Mouse (Mus musculus) lung, postnatal 0 days (tissue): ENCODE measurements around the gene Apba1. TPM values are rescaled to one million over a fixed set of nuclear protein-coding genes. Genes with fewer than 3 reads are reported as not detected.

Source experiments
- ATAC-seq: fragments of 200-750 bp; cut with Nextera tagmentation; 2 replicates; pipeline ENCODE4 v1.8.0; 2017; ENCODE audit warnings: moderate library complexity
- DNase-seq: peaks from one replicate; pipeline ENCODE4 v3.0.0-alpha.2; 2016; ENCODE audit warnings: low spot score
- H3K27ac ChIP-seq: fragments of 300-500 bp; sonication (generic); 2 replicates; pipeline ENCODE4 v1.5.1; 2014; ENCODE audit warnings: antibody characterized with exemption, mild to moderate bottlenecking, low read length, mixed read lengths
- H3K27me3 ChIP-seq: fragments of 300-500 bp; sonication (generic); replicated peaks from 2 replicates; pipeline ENCODE4 v1.6.1; 2014; ENCODE audit warnings: low read length, mixed read lengths; ENCODE audit not compliant: insufficient read depth
- H3K36me3 ChIP-seq: fragments of 300-500 bp; sonication (generic); 2 replicates; pipeline ENCODE4 v1.6.1; 2014; ENCODE audit warnings: low read length, mixed read lengths; ENCODE audit not compliant: insufficient read depth
- H3K4me1 ChIP-seq: fragments of 300-500 bp; sonication (generic); 2 replicates; pipeline ENCODE4 v1.6.1; 2014; ENCODE audit warnings: antibody characterized with exemption, low read depth, low read length, mixed read lengths; ENCODE audit not compliant: insufficient read depth
- H3K4me2 ChIP-seq: fragments of 300-500 bp; sonication (generic); replicated peaks from 2 replicates; pipeline ENCODE4 v1.6.1; 2014; ENCODE audit warnings: low read depth, mild to moderate bottlenecking, low read length, moderate library complexity, mixed read lengths
- H3K4me3 ChIP-seq: fragments of 300-500 bp; sonication (generic); 2 replicates; pipeline ENCODE4 v1.5.1; 2014; ENCODE audit warnings: low read depth, low read length
- H3K9ac ChIP-seq: fragments of 300-500 bp; sonication (generic); replicated peaks from 2 replicates; pipeline ENCODE4 v1.6.1; 2014; ENCODE audit warnings: low read depth, mild to moderate bottlenecking
- H3K9me3 ChIP-seq: fragments of 300-500 bp; sonication (generic); 2 replicates; pipeline ENCODE4 v1.6.1; 2016; ENCODE audit warnings: low read length, mixed read lengths
- CTCF ChIP-seq: IDR thresholded peaks from 2 replicates; pipeline ENCODE4 v1.5.1; 2016; ENCODE audit warnings: antibody characterized with exemption, mild to moderate bottlenecking
- EP300 ChIP-seq: IDR thresholded peaks from 2 replicates; pipeline ENCODE4 v1.6.1; 2016; ENCODE audit warnings: antibody characterized with exemption, mild to moderate bottlenecking, control low read depth
- WGBS: fragments of 180-500 bp; shearing (Covaris S2); extraction: QIAGEN DNeasy Blood & Tissue Kit; methylation state at CpG from one replicate; pipeline ENCODE4 v1.1.7; 2014; 5-methylcytosine and 5-hydroxymethylcytosine counted together
- polyA plus RNA-seq: library from polyadenylated mRNA; unstranded; fragments of >200 nt; fragmentation: Nextera tagmentation; extraction: Ambion mirVana; gene quantifications from 2 replicates; pipeline ENCODE4 v1.2.1, GENCODE M21; 2015

The Apba1 gene
- polyA plus RNA-seq, 1 experiment from 2014 or later: 0.45 TPM

DNA sequence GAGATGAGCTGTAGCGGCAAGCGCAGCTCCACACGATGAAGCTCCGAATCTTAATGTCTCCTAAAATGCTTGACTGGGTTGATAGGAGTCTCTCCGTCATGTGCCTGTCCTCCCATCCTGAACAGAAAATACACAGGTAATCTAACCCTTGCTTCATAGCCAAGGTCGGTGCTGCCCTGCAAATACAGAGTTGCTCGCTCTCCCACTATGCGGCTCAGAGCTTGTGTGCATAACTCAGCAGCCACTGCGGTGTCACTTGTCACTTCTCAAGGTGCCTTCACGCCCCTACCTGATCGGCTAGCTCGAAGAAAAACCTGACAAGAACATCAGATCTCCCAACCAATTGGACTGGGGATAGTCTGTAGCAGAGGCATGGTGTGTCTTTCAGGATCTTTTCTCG, 58.1 kb downstream of the Apba1 start:
- no peaks in the 10 kb centered on the region for H3K4me1 ChIP-seq
- H3K4me3 ChIP-seq: no peak overlapping the region
- DNase-seq: no peak
- no peaks in the 10 kb centered on the region for H3K36me3 ChIP-seq
- H3K4me2 ChIP-seq: no peak overlapping the region
- H3K9me3 ChIP-seq: no peaks in the 10 kb centered on the region
- H3K27ac ChIP-seq: no peak overlapping the region
- TF ChIP-seq EP300 (no peak), CTCF (no peak)
- 68% methylated on average over 13 of the region's 13 CpGs for WGBS
- no peak overlapping the region for H3K9ac ChIP-seq
- no peaks in the 10 kb centered on the region for H3K27me3 ChIP-seq
- ATAC-seq: no peak

DNA sequence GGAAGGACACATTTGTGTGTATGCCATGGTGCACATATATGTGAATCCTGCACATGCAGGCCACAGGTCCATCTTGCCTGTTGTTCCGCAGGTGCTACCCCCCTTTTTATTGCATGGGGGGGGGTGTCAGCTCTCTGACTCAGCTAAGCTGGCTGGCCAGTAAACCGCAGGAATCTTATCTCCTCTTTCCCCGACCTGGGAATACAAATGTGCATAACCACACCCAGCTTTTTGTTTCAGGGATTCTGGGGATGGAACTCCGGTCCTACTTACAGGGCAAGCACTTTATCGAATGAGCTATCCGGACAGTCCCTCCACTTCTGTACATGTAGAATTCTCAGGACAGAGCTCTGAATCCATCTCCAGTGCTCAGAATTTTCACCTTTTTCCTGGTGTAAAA, 58.5 kb downstream of the Apba1 start:
- H3K27ac ChIP-seq: no peak overlapping the region
- no peaks in the 10 kb centered on the region for H3K4me1 ChIP-seq
- H3K4me2 ChIP-seq: no peak overlapping the region
- H3K4me3 ChIP-seq: no peak overlapping the region
- no peak overlapping the region for H3K9ac ChIP-seq
- no peaks in the 10 kb centered on the region for H3K27me3 ChIP-seq
- no peak for TF ChIP-seq EP300
- TF ChIP-seq CTCF: no peak
- DNase-seq (no peak), ATAC-seq (no peak)
- WGBS: 51% methylated on average over 6 of the region's 6 CpGs
- no peaks in the 10 kb centered on the region for H3K9me3 ChIP-seq
- H3K36me3 ChIP-seq: no peaks in the 10 kb centered on the region

DNA sequence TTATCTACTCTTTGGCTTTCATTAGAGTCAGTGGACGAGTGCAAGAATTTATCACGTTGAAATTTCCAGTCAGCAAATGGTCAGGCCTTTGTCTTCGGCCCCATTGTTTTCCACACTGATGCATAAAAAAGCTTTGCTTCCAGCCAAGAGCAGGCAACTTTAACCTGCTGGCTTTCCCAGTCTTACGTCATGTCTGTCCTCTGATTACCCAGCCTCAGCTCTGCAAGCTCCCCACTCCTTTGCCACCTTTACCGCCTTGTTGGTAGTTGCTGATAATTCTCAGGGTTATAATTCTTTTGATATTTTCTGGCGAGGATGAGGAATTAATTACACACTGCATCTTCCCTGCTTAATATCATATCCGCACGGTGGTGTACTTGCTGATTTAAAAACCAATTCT, 61.2 kb downstream of the Apba1 start:
- no peaks in the 10 kb centered on the region for H3K9me3 ChIP-seq
- H3K4me2 ChIP-seq: no peak overlapping the region
- TF ChIP-seq EP300 (no peak), CTCF (no peak)
- DNase-seq: no peak
- H3K27me3 ChIP-seq: no peaks in the 10 kb centered on the region
- no peaks in the 10 kb centered on the region for H3K4me1 ChIP-seq
- no peak overlapping the region for H3K27ac ChIP-seq
- H3K9ac ChIP-seq: no peak overlapping the region
- no peaks in the 10 kb centered on the region for H3K36me3 ChIP-seq
- no peak for ATAC-seq
- 64% methylated on average over 8 of the region's 8 CpGs for WGBS
- no peak overlapping the region for H3K4me3 ChIP-seq

DNA sequence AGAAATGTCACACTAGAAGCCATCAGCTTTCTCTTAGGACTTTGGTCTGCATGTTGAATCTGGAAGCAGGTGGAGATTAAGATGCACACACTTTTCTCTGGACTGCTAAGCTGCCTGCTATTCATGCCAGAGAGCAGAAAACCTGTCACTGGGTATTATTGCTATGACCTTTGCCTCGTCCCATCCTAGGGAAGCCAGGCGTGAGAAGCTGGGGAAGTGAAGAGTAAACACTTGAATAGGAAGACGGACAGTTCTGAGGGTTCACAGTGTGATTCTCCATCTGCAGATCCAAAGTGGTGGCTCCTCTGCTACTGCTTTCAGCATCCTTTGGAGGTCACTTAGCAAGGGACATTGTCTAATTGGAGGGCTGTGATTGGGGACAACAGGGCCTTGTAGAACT, 63.8 kb downstream of the Apba1 start:
- 24% methylated on average over 3 of the region's 3 CpGs for WGBS
- no peaks in the 10 kb centered on the region for H3K36me3 ChIP-seq
- no peak overlapping the region for H3K4me2 ChIP-seq
- no peak for DNase-seq
- H3K27me3 ChIP-seq: no peaks in the 10 kb centered on the region
- no peak overlapping the region for H3K27ac ChIP-seq
- no peak overlapping the region for H3K4me3 ChIP-seq
- ATAC-seq: no peak
- TF ChIP-seq EP300: no peak
- TF ChIP-seq CTCF: no peak
- H3K4me1 ChIP-seq: no peaks in the 10 kb centered on the region
- no peaks in the 10 kb centered on the region for H3K9me3 ChIP-seq
- H3K9ac ChIP-seq: no peak overlapping the region

DNA sequence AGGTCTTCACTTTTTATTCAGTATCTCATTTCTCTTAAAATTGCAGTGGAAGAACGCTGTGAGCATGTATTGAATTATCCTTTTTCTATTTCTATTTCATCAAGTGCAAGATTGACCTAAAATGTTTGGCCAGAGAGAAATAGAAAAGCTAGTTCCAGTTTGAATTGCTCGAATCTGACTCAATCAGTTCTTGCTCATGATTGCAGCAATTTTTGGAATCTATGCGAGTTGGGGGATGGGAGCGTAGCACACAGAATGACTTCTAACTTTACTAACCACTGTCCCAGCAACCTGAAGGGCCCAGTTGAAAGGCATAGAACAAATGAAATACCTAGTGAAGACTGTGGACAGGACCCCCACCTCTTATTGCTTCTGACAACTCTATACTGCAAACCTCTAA, 64.8 kb downstream of the Apba1 start:
- ATAC-seq (no peak), DNase-seq (no peak)
- no peaks in the 10 kb centered on the region for H3K4me1 ChIP-seq
- H3K27ac ChIP-seq: no peak overlapping the region
- 85% methylated on average over 4 of the region's 4 CpGs for WGBS
- H3K27me3 ChIP-seq: no peaks in the 10 kb centered on the region
- H3K9me3 ChIP-seq: no peaks in the 10 kb centered on the region
- no peak overlapping the region for H3K4me3 ChIP-seq
- H3K36me3 ChIP-seq: no peaks in the 10 kb centered on the region
- no peak for TF ChIP-seq EP300
- no peak for TF ChIP-seq CTCF
- no peak overlapping the region for H3K9ac ChIP-seq
- no peak overlapping the region for H3K4me2 ChIP-seq

DNA sequence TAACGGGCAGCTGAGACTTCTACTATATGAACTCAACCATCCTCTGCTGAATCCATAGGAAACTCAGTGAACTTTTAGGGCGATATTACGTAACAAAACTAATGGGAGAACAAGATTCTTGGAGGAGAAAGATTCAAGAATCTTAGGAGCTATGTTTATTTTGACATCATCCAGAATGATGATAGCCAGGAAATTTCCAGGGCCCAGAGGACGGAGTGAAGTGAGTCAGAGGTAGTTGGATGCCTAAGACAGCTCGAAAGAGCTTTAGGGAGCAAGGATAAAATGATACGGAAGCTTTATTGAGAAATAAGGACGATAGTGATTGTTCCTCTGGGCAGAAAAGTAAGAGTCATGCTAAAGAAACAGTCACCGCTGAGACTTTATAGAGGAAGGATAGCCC, 67.6 kb downstream of the Apba1 start:
- Histone ChIP-seq H3K4me3 (no peak overlapping the region), H3K9me3 (no peaks in the 10 kb centered on the region), H3K36me3 (no peaks in the 10 kb centered on the region), H3K4me2 (no peak overlapping the region), H3K27ac (no peak overlapping the region), H3K9ac (no peak overlapping the region), H3K27me3 (no peaks in the 10 kb centered on the region), H3K4me1 (no peaks in the 10 kb centered on the region)
- DNase-seq: no peak
- no peak for TF ChIP-seq CTCF
- no peak for TF ChIP-seq EP300
- whole genome bisulfite sequencing: 78% methylated on average over 8 of the region's 8 CpGs
- ATAC-seq: no peak

DNA sequence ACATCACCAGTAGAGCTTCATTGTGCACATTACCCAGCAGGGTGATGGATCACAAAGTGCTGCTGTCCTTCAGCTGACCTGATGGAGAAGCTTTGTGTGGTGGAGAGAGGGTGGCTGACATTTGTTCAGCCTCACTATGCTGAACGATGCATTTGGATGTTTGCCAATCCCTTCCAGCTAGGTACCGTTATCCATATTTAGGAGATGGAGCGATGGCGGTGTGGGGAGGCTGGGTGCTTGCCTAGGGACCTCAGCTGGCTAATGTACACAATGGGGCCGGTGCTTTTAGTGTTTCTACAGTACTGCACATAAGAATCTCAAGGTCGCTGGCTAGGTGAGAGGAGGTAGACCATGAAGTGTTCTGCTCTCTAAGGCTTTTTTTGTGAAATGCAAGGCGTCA, 72.1 kb downstream of the Apba1 start:
- TF ChIP-seq CTCF (no peak), EP300 (no peak)
- no peaks in the 10 kb centered on the region for H3K9me3 ChIP-seq
- no peaks in the 10 kb centered on the region for H3K27me3 ChIP-seq
- H3K27ac ChIP-seq: no peak overlapping the region
- no peak for DNase-seq
- no peak overlapping the region for H3K9ac ChIP-seq
- no peaks in the 10 kb centered on the region for H3K36me3 ChIP-seq
- H3K4me2 ChIP-seq: no peak overlapping the region
- no peak overlapping the region for H3K4me3 ChIP-seq
- WGBS: 46% methylated on average over 7 of the region's 7 CpGs
- no peak for ATAC-seq
- no peaks in the 10 kb centered on the region for H3K4me1 ChIP-seq
